Mouse (Mus musculus) forebrain, embryonic 16.5 days (tissue): ENCODE measurements around the gene Deup1. TPM values are rescaled to one million over a fixed set of nuclear protein-coding genes. Genes with fewer than 3 reads are reported as not detected.

Source experiments
- ATAC-seq: fragments of 200-750 bp; cut with Nextera tagmentation; 2 replicates; pipeline ENCODE4 v1.8.0; 2017; ENCODE audit warnings: mild to moderate bottlenecking, moderate library complexity
- H3K27ac ChIP-seq: fragments of 300-500 bp; sonication (generic); 2 replicates; pipeline ENCODE4 v1.5.1; 2014; ENCODE audit warnings: low read length, control low read depth
- H3K27me3 ChIP-seq: fragments of 300-500 bp; sonication (generic); replicated peaks from 2 replicates; pipeline ENCODE4 v1.6.1; 2014; ENCODE audit warnings: low read length; ENCODE audit not compliant: control insufficient read depth, insufficient read depth
- H3K36me3 ChIP-seq: fragments of 300-500 bp; sonication (generic); 2 replicates; pipeline ENCODE4 v1.6.1; 2014; ENCODE audit not compliant: control insufficient read depth, insufficient read depth
- H3K4me1 ChIP-seq: fragments of 300-500 bp; sonication (generic); replicated peaks from 2 replicates; pipeline ENCODE4 v1.6.1; 2014; ENCODE audit warnings: low read length; ENCODE audit not compliant: control insufficient read depth, insufficient read depth
- H3K4me2 ChIP-seq: fragments of 300-500 bp; sonication (generic); 2 replicates; pipeline ENCODE4 v1.6.1; 2014; ENCODE audit warnings: mild to moderate bottlenecking, low read length, control low read depth
- H3K4me3 ChIP-seq: fragments of 300-500 bp; sonication (generic); replicated peaks from 2 replicates; pipeline ENCODE4 v1.5.1; 2014; ENCODE audit warnings: mild to moderate bottlenecking, low read length, control low read depth
- H3K9ac ChIP-seq: fragments of 300-500 bp; sonication (generic); replicated peaks from 2 replicates; pipeline ENCODE4 v1.6.1; 2014; ENCODE audit warnings: low read depth, low read length, control low read depth
- H3K9me3 ChIP-seq: fragments of 300-500 bp; sonication (generic); 2 replicates; pipeline ENCODE4 v1.6.1; 2016; ENCODE audit warnings: low read length; ENCODE audit not compliant: control insufficient read depth
- WGBS: fragments of 180-500 bp; shearing (Covaris S2); extraction: QIAGEN DNeasy Blood & Tissue Kit; methylation state at CpG from one replicate; pipeline ENCODE4 v1.1.7; 2014; 5-methylcytosine and 5-hydroxymethylcytosine counted together
- polyA plus RNA-seq: library from polyadenylated mRNA; unstranded; fragments of >200 nt; fragmentation: Nextera tagmentation; extraction: Ambion mirVana; gene quantifications from 2 replicates; pipeline ENCODE4 v1.2.1, GENCODE M21; 2015

Gene Deup1
- polyA plus RNA-seq, 1 experiment from 2014 or later = 1.4 TPM

DNA sequence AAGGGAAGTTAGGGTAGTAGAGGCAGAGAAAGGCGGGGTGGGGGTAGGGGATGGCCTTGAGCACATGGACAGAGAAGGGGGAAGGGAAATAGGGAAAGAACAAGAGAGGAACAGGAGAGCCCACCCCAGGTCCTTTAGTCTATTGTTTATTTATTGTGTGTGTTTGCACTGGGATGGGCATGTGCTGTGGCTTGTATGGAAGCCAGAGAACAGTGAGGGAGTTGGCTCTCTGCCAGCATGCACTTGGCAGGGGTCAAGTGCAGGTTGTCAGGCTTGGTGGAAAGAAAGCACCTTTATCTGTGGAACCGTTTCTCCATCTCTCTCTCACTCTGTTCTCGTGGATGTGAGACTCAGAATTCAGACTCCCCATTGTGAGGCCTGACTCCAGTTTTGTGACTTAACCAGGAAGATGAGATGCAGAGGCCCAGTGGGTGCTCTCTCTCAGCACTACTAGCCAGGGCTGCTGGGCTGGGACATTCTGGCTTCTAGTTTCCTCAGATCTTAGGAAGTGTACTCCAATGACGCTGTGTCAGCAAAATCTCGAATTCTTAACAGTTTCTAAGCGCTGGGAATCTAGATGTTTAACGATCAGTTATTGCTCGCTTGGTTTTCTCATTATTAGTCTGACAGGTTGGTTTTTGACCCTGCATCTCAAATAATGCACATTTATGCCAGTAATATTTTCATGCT is 98.3 kb downstream of the Deup1 start:
- no peak for ATAC-seq
- no peak overlapping the region for H3K9ac ChIP-seq
- no peaks in the 10 kb centered on the region for H3K36me3 ChIP-seq
- H3K27me3 ChIP-seq = no peaks in the 10 kb centered on the region
- no peak overlapping the region for H3K27ac ChIP-seq
- no peaks in the 10 kb centered on the region for H3K9me3 ChIP-seq
- no peak overlapping the region for H3K4me3 ChIP-seq
- no peak overlapping the region for H3K4me2 ChIP-seq
- peaks cover 10% of the 10 kb centered on the region for H3K4me1 ChIP-seq
- WGBS = 41% methylated on average over 8 of the region's 8 CpGs

- Histone ChIP-seq H3K4me1 (peaks cover 10% of the 10 kb centered on the region), H3K4me2 (no peak overlapping the region), H3K4me3 (no peak overlapping the region), H3K9ac (no peak overlapping the region), H3K36me3 (no peaks in the 10 kb centered on the region), H3K27me3 (no peaks in the 10 kb centered on the region), H3K9me3 (no peaks in the 10 kb centered on the region), H3K27ac (no peak overlapping the region)
- 93% methylated on average over 7 of the region's 7 CpGs for WGBS
- no peak for ATAC-seq
Observed at GRCm38 (mm10) chr9:15528368-15528767, 99.4 kb downstream of the Deup1 start.

- H3K4me2 ChIP-seq = no peak overlapping the region
- peaks cover 10% of the 10 kb centered on the region for H3K4me1 ChIP-seq
- no peak for ATAC-seq
- no peak overlapping the region for H3K9ac ChIP-seq
- H3K36me3 ChIP-seq = no peaks in the 10 kb centered on the region
- H3K4me3 ChIP-seq = no peak overlapping the region
- no peaks in the 10 kb centered on the region for H3K9me3 ChIP-seq
- no peaks in the 10 kb centered on the region for H3K27me3 ChIP-seq
- 52% methylated on average over 6 of the region's 6 CpGs for WGBS
- no peak overlapping the region for H3K27ac ChIP-seq
Observed at GRCm38 (mm10) chr9:15527846-15528245, 99.9 kb downstream of the Deup1 start.

GRCm38 (mm10) chr9:15526539-15526938 is 101.2 kb downstream of the Deup1 start:
- H3K9me3 ChIP-seq = no peaks in the 10 kb centered on the region
- H3K9ac ChIP-seq = no peak overlapping the region
- H3K27ac ChIP-seq = no peak overlapping the region
- H3K4me1 ChIP-seq = peaks cover 10% of the 10 kb centered on the region
- no peaks in the 10 kb centered on the region for H3K36me3 ChIP-seq
- no peak for ATAC-seq
- no peaks in the 10 kb centered on the region for H3K27me3 ChIP-seq
- H3K4me3 ChIP-seq = no peak overlapping the region
- WGBS = 47% methylated on average over 7 of the region's 7 CpGs
- no peak overlapping the region for H3K4me2 ChIP-seq

- peaks cover 10% of the 10 kb centered on the region for H3K4me1 ChIP-seq
Observed at GRCm38 (mm10) chr9:15525246-15525645, 102.5 kb downstream of the Deup1 start.

DNA sequence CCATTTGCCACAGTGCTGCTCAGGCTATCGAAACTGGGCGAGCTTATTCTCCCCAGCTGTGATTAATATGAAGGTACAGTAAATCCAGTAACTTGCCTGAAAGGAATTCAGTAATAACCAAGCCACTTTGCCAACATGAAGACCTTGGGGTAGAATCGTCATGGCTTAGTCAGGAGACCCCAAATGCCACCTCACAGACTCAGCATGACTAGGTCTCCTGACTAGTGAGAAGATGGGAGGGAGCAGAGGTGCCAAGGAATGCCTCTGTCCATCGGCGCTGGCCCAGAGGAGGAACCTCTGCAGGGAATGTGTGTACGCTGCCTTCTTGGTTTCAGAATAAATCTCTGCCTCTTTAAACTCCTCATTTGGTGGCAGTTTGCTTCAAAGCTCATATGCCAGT is 104.1 kb downstream of the Deup1 start:
- no peak for ATAC-seq
- Histone ChIP-seq H3K9ac (no peak overlapping the region), H3K4me1 (peaks cover 3% of the 10 kb centered on the region; the same call in 1 of the 2 replicates), H3K4me3 (no peak overlapping the region), H3K9me3 (no peaks in the 10 kb centered on the region), H3K27ac (no peak overlapping the region), H3K27me3 (no peaks in the 10 kb centered on the region), H3K4me2 (no peak overlapping the region), H3K36me3 (no peaks in the 10 kb centered on the region)
- 86% methylated on average over 6 of the region's 6 CpGs for WGBS

More at GRCm38 (mm10) chr9:15525246-15525645, 102.5 kb downstream of the Deup1 start:
- Histone ChIP-seq H3K36me3 (no peaks in the 10 kb centered on the region), H3K9me3 (no peaks in the 10 kb centered on the region), H3K27me3 (no peaks in the 10 kb centered on the region), H3K4me3 (no peak overlapping the region), H3K9ac (no peak overlapping the region), H3K4me2 (no peak overlapping the region), H3K27ac (no peak overlapping the region)
- no peak for ATAC-seq
- 76% methylated on average over 8 of the region's 8 CpGs for WGBS

DNA sequence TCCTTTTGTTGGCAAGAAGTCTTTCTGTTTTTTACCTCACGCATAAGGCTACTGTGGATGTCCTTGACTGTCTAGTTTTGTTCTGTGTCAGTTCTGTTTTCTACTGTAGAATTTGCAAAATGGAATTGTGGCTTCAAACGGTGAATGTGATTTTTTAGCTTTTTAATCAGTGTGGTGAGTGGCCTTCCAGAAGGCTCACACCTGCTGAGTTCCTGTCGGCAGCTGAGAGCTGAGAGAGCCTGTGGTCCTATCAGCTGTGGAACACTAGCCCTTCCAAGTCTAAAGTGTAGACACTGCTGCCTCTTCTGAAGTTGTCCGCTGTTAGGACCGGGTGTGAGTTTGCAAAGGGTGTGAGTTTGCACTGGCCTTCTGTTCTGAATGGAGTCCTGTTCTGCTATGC is 104.8 kb downstream of the Deup1 start:
- H3K4me2 ChIP-seq = no peak overlapping the region
- H3K36me3 ChIP-seq = no peaks in the 10 kb centered on the region
- H3K4me3 ChIP-seq = no peak overlapping the region
- 79% methylated on average over 5 of the region's 5 CpGs for WGBS
- ATAC-seq = no peak
- peaks cover 3% of the 10 kb centered on the region; the same call in 1 of the 2 replicates for H3K4me1 ChIP-seq
- no peaks in the 10 kb centered on the region for H3K27me3 ChIP-seq
- no peaks in the 10 kb centered on the region for H3K9me3 ChIP-seq
- H3K9ac ChIP-seq = no peak overlapping the region
- no peak overlapping the region for H3K27ac ChIP-seq

GRCm38 (mm10) chr9:15522348-15522747 is 105.4 kb downstream of the Deup1 start:
- no peak overlapping the region for H3K4me2 ChIP-seq
- 86% methylated on average over 10 of the region's 10 CpGs for WGBS
- no peak overlapping the region for H3K27ac ChIP-seq
- H3K9me3 ChIP-seq = no peaks in the 10 kb centered on the region
- no peak overlapping the region for H3K9ac ChIP-seq
- H3K4me1 ChIP-seq = peaks cover 3% of the 10 kb centered on the region; the same call in 1 of the 2 replicates
- no peaks in the 10 kb centered on the region for H3K36me3 ChIP-seq
- H3K4me3 ChIP-seq = no peak overlapping the region
- no peaks in the 10 kb centered on the region for H3K27me3 ChIP-seq
- no peak for ATAC-seq

GRCm38 (mm10) chr9:15517979-15518378 is 109.8 kb downstream of the Deup1 start:
- Histone ChIP-seq H3K4me2 (no peak overlapping the region), H3K4me1 (no peaks in the 10 kb centered on the region), H3K9ac (no peak overlapping the region), H3K27ac (no peak overlapping the region), H3K9me3 (no peaks in the 10 kb centered on the region), H3K36me3 (no peaks in the 10 kb centered on the region), H3K4me3 (no peak overlapping the region), H3K27me3 (no peaks in the 10 kb centered on the region)
- 96% methylated on average over 4 of the region's 4 CpGs for WGBS
- no peak for ATAC-seq

DNA sequence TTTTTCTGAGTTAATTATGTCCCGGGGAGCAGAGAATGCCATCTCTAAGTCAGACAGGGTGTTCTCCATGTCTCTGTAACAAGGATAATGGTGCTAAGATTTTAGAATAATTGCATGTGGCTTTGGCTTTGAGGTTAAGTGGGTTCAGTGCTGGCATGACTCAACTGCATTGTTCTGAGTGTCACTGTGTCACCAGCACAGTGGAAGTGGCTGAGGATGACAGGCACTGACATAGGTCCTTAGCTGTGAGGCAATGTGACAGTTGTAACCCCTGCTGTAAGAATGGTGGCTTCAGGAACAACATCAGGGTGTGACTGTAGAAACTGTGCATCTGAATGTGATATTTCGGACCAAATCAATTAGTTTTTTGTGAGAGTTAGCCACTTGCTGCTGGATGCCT is 111.7 kb downstream of the Deup1 start:
- ATAC-seq = peak; percentile 32; the same call in 1 of the 2 replicates
- WGBS = 56% methylated on average over 2 of the region's 2 CpGs

More for the DNA sequence above, 111.7 kb downstream of the Deup1 start:
- H3K36me3 ChIP-seq = no peaks in the 10 kb centered on the region
- no peak overlapping the region for H3K27ac ChIP-seq
- H3K9ac ChIP-seq = no peak overlapping the region
- no peak overlapping the region for H3K4me3 ChIP-seq
- no peaks in the 10 kb centered on the region for H3K27me3 ChIP-seq
- no peak overlapping the region for H3K4me2 ChIP-seq
- H3K9me3 ChIP-seq = no peaks in the 10 kb centered on the region
- peaks cover 3% of the 10 kb centered on the region for H3K4me1 ChIP-seq
